Mouse (Mus musculus): ENCODE results near the gene Rbfox1. TPM values are rescaled to one million over a fixed set of nuclear protein-coding genes. Genes with fewer than 3 reads are reported as not detected.

The Rbfox1 gene
- polyA plus RNA-seq, 1 experiment from 2014 or later, result 2.3 TPM

DNA sequence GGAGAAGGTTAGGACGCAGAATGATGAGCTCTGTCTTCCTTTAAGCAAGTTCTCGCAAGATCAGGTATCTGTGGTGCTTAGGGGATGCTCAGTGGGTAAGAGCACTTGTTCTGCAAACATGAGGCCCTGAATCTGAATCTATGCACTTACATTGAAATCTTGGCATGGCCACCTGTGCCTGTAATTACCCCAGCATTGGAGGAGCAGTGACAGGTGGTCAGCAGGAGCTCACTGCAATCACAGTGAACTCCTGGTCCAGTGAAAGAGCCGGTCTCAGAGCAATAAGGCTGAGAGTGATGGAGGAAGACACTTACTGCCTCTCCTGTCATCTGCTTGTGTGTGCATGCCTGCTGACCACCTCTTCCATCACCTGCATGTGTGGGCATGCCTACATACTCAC lies 149.7 kb downstream of the Rbfox1 start:
- H3K9me3 ChIP-seq (ENCODE audit: control insufficient read depth), result no peaks in the 10 kb centered on the region
- no peaks in the 10 kb centered on the region for H3K36me3 ChIP-seq (ENCODE audit: control insufficient read depth, insufficient read depth)
- H3K27me3 ChIP-seq (replicated peaks; ENCODE audit: control insufficient read depth, insufficient read depth, low read length), result no peaks in the 10 kb centered on the region
- no peak overlapping the region for H3K9ac ChIP-seq (ENCODE audit: low read depth, low read length)
- H3K4me1 ChIP-seq (replicated peaks; ENCODE audit: control insufficient read depth, insufficient read depth, low read length), result no peaks in the 10 kb centered on the region
- 88% methylated on average over 3 of the region's 3 CpGs for WGBS
- no peak overlapping the region for H3K4me3 ChIP-seq (ENCODE audit: low read depth, low read length)
- TF ChIP-seq CTCF (IDR thresholded peaks at IDR 0.05; ENCODE audit: low read depth), result no peak
- H3K4me2 ChIP-seq (replicated peaks; ENCODE audit: low read depth), result no peak overlapping the region
- no peak for ATAC-seq
- no peak overlapping the region for H3K27ac ChIP-seq (ENCODE audit: low read depth, low read length)

DNA sequence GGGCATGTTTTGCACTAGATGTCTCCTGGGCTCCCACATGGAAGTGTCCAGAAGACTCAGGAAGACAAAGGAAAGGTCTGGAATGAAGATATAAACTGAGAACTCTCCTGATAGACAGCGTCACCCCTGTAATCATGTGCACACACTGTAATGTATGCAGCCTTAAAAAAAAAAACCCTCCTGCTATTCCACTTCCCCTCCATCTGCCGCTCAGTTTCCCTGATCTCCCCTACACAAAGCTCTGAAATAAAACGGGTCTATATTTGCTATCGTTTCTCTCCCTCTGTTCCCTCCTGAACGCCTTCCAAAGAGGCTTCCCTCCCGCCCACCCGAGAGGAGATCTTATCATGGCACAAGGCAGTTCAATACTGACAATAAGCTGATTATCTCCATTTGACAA lies 151.9 kb downstream of the Rbfox1 start:
- ATAC-seq, result no peak
- 75% methylated on average over 7 of the region's 7 CpGs for WGBS
- H3K36me3 ChIP-seq (ENCODE audit: control insufficient read depth, insufficient read depth), result no peaks in the 10 kb centered on the region

DNA sequence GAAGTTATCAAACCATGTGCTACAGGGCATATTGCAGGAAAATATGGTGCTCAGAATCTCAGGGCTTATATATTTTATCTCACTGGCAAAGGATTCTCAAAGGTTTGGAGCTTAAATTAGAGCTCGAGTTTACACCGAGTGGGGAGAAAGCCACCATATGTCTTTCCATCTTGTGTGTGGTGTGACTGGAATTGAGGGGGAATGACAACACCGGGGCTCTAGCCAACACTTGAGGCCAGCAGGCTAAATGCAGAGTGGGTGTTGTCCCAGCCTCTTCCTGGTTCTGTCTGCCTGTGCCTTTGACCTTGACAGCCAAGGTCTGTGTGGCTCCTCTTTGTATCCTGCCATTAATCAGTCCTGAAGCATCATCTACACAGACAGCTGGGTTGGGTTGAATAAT lies 157.6 kb downstream of the Rbfox1 start:
- WGBS, result 78% methylated on average over 3 of the region's 3 CpGs
- Histone ChIP-seq H3K4me3 (ENCODE audit: low read depth, low read length) (no peak overlapping the region), H3K4me1 (replicated peaks; ENCODE audit: control insufficient read depth, insufficient read depth, low read length) (no peaks in the 10 kb centered on the region), H3K27me3 (replicated peaks; ENCODE audit: control insufficient read depth, insufficient read depth, low read length) (no peaks in the 10 kb centered on the region), H3K36me3 (ENCODE audit: control insufficient read depth, insufficient read depth) (no peaks in the 10 kb centered on the region), H3K4me2 (replicated peaks; ENCODE audit: low read depth) (no peak overlapping the region), H3K27ac (ENCODE audit: low read depth, low read length) (no peak overlapping the region), H3K9me3 (ENCODE audit: control insufficient read depth) (no peaks in the 10 kb centered on the region), H3K9ac (ENCODE audit: low read depth, low read length) (no peak overlapping the region)
- ATAC-seq, result no peak
- no peak for TF ChIP-seq CTCF (IDR thresholded peaks at IDR 0.05; ENCODE audit: low read depth)

More for the DNA sequence above, 151.9 kb downstream of the Rbfox1 start:
- Histone ChIP-seq H3K27ac (ENCODE audit: low read depth, low read length) (no peak overlapping the region), H3K9ac (ENCODE audit: low read depth, low read length) (no peak overlapping the region), H3K4me1 (replicated peaks; ENCODE audit: control insufficient read depth, insufficient read depth, low read length) (no peaks in the 10 kb centered on the region), H3K4me3 (ENCODE audit: low read depth, low read length) (no peak overlapping the region), H3K27me3 (replicated peaks; ENCODE audit: control insufficient read depth, insufficient read depth, low read length) (no peaks in the 10 kb centered on the region), H3K4me2 (replicated peaks; ENCODE audit: low read depth) (no peak overlapping the region), H3K9me3 (ENCODE audit: control insufficient read depth) (no peaks in the 10 kb centered on the region)
- TF ChIP-seq CTCF (IDR thresholded peaks at IDR 0.05; ENCODE audit: low read depth), result no peak

DNA sequence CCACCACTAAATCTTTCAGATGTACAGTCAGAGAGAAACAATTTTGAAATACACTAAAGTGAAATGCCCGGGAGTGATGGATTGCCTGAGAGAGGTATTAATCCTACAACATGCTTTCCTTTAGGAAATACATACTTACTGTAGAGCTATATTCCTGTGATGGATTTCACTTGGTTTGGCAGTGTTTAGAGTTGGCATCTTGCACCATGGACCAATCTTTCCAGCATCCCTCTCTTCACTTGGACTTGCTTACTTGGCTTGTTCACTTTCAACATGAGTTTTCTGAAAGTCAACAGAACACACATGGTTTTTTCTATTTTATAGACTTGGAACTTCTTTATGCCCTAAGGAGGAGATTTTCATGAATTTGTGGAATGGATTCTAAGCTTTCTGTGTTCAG lies 163.4 kb downstream of the Rbfox1 start:
- Histone ChIP-seq H3K9ac (ENCODE audit: low read depth, low read length) (no peak overlapping the region), H3K4me2 (replicated peaks; ENCODE audit: low read depth) (no peak overlapping the region), H3K4me1 (replicated peaks; ENCODE audit: control insufficient read depth, insufficient read depth, low read length) (no peaks in the 10 kb centered on the region), H3K9me3 (ENCODE audit: control insufficient read depth) (no peaks in the 10 kb centered on the region), H3K27me3 (replicated peaks; ENCODE audit: control insufficient read depth, insufficient read depth, low read length) (no peaks in the 10 kb centered on the region), H3K36me3 (ENCODE audit: control insufficient read depth, insufficient read depth) (no peaks in the 10 kb centered on the region), H3K27ac (ENCODE audit: low read depth, low read length) (no peak overlapping the region), H3K4me3 (ENCODE audit: low read depth, low read length) (no peak overlapping the region)
- TF ChIP-seq CTCF (IDR thresholded peaks at IDR 0.05; ENCODE audit: low read depth), result no peak
- WGBS, result 78% methylated on average over 1 of the region's 1 CpGs
- no peak for ATAC-seq

DNA sequence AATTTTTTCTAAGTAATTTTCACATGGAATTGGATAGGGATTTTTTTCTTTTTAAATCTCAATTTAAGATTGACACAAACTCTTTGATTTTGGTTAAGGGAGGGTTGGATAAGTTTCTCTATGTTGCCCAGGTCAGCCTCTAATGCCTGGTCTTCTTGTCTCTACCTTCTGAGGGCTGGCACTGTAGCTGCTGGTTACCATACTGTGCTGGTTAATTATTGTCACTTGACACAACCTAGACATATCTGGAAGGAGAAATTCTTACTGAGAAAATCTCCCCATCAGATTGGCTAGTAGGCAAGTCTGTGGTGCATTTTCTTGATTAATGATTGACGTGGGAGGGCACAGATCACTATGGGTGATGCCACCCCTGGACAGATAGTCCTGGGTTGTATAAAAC lies 177.3 kb downstream of the Rbfox1 start:
- H3K4me2 ChIP-seq (replicated peaks; ENCODE audit: low read depth), result no peak overlapping the region
- no peak overlapping the region for H3K9ac ChIP-seq (ENCODE audit: low read depth, low read length)
- ATAC-seq, result no peak
- no peaks in the 10 kb centered on the region for H3K27me3 ChIP-seq (replicated peaks; ENCODE audit: control insufficient read depth, insufficient read depth, low read length)
- no peak overlapping the region for H3K27ac ChIP-seq (ENCODE audit: low read depth, low read length)
- no peak for TF ChIP-seq CTCF (IDR thresholded peaks at IDR 0.05; ENCODE audit: low read depth)
- H3K9me3 ChIP-seq (ENCODE audit: control insufficient read depth), result no peaks in the 10 kb centered on the region
- WGBS, result 84% methylated on average over 1 of the region's 1 CpGs
- no peaks in the 10 kb centered on the region for H3K36me3 ChIP-seq (ENCODE audit: control insufficient read depth, insufficient read depth)
- no peaks in the 10 kb centered on the region for H3K4me1 ChIP-seq (replicated peaks; ENCODE audit: control insufficient read depth, insufficient read depth, low read length)
- no peak overlapping the region for H3K4me3 ChIP-seq (ENCODE audit: low read depth, low read length)

DNA sequence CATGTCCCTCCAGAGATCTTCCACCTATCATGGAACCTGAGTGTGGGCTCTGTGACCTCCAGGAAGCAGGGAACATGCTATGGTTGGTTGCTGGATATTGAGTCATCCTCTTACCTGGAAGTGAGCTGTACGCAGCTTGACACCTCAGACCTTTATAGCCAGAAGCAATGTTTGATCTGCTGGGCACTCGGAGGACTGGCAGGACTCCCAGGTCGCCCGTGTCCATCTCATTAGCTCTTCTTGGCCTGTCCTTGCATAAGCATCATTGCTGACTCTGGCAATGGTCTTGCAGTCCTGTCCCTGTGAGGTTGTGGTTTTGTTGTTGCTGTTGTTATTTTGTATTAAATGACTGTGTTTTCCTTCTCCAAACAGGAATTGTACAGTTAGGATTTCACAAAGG lies 180.3 kb downstream of the Rbfox1 start:
- 82% methylated on average over 4 of the region's 4 CpGs for WGBS
- ATAC-seq, result no peak

DNA sequence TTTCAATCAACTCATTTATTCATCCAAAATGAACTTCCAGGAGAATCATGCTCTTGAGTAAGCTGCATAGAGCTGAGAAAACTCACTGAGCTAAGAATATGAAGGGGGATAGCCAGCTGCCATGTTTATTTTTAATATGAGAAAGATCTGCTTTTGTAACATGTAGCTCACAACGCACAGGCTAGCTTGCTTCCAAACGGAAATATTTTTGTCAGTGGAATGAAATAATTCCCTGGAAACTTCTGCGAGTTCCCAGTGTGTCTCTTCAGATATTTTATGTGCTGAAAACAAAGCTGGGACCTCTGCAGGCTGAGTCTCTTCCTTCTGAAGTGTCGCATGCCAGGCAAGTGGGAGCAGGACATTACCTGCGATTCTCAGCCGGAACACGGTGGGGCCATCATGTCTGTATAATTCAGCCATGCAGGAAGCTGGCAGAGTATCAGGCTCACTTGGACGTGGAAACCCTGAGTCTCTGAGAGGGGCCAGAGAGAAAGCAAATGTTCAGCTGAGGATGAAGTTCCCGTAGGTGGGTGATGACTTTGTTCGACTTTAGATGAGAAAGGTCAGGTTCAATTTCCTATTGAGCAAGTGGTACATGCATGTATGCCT lies 190.4 kb downstream of the Rbfox1 start:
- no peak overlapping the region for H3K4me3 ChIP-seq (ENCODE audit: low read depth, low read length)
- no peak for TF ChIP-seq CTCF (IDR thresholded peaks at IDR 0.05; ENCODE audit: low read depth)
- no peaks in the 10 kb centered on the region for H3K4me1 ChIP-seq (replicated peaks; ENCODE audit: control insufficient read depth, insufficient read depth, low read length)
- no peaks in the 10 kb centered on the region for H3K27me3 ChIP-seq (replicated peaks; ENCODE audit: control insufficient read depth, insufficient read depth, low read length)
- no peak overlapping the region for H3K27ac ChIP-seq (ENCODE audit: low read depth, low read length)
- ATAC-seq, result no peak
- no peaks in the 10 kb centered on the region for H3K36me3 ChIP-seq (ENCODE audit: control insufficient read depth, insufficient read depth)
- 82% methylated on average over 10 of the region's 10 CpGs for WGBS
- H3K4me2 ChIP-seq (replicated peaks; ENCODE audit: low read depth), result no peak overlapping the region
- H3K9ac ChIP-seq (ENCODE audit: low read depth, low read length), result no peak overlapping the region
- H3K9me3 ChIP-seq (ENCODE audit: control insufficient read depth), result no peaks in the 10 kb centered on the region

More for the DNA sequence above, 180.3 kb downstream of the Rbfox1 start:
- no peak overlapping the region for H3K4me3 ChIP-seq (ENCODE audit: low read depth, low read length)
- H3K27ac ChIP-seq (ENCODE audit: low read depth, low read length), result no peak overlapping the region
- H3K4me1 ChIP-seq (replicated peaks; ENCODE audit: control insufficient read depth, insufficient read depth, low read length), result no peaks in the 10 kb centered on the region
- TF ChIP-seq CTCF (IDR thresholded peaks at IDR 0.05; ENCODE audit: low read depth), result no peak
- no peaks in the 10 kb centered on the region for H3K36me3 ChIP-seq (ENCODE audit: control insufficient read depth, insufficient read depth)
- H3K27me3 ChIP-seq (replicated peaks; ENCODE audit: control insufficient read depth, insufficient read depth, low read length), result no peaks in the 10 kb centered on the region
- H3K9ac ChIP-seq (ENCODE audit: low read depth, low read length), result no peak overlapping the region
- H3K4me2 ChIP-seq (replicated peaks; ENCODE audit: low read depth), result no peak overlapping the region
- no peaks in the 10 kb centered on the region for H3K9me3 ChIP-seq (ENCODE audit: control insufficient read depth)
